Mouse (Mus musculus) midbrain, postnatal 0 days (tissue): ENCODE measurements around the gene Mageb4. TPM values are rescaled to one million over a fixed set of nuclear protein-coding genes. Genes with fewer than 3 reads are reported as not detected.
"Not testable (repeated sequence)": the region's sequence is repeated elsewhere in the genome, so short reads cannot be mapped to it uniquely, and the experiment has no call there.

Source experiments
- ATAC-seq: fragments of 200-750 bp; cut with Nextera tagmentation; 2 replicates; pipeline ENCODE4 v1.8.0; 2017; ENCODE audit warnings: moderate number of reproducible peaks, mild to moderate bottlenecking, moderate TSS enrichment, moderate library complexity; ENCODE audit not compliant: low FRiP score
- DNase-seq: peaks from one replicate; pipeline ENCODE4 v3.0.0-alpha.2; 2015; ENCODE audit warnings: low spot score
- H3K27ac ChIP-seq: fragments of 300-500 bp; sonication (generic); 2 replicates; pipeline ENCODE4 v1.5.1; 2014; ENCODE audit warnings: low read depth, mild to moderate bottlenecking, low read length, mixed read lengths
- H3K27me3 ChIP-seq: fragments of 300-500 bp; sonication (generic); 2 replicates; pipeline ENCODE4 v1.6.1; 2014; ENCODE audit warnings: low read length, control low read depth, mixed read lengths; ENCODE audit not compliant: insufficient read depth
- H3K36me3 ChIP-seq: fragments of 300-500 bp; sonication (generic); 2 replicates; pipeline ENCODE4 v1.6.1; 2014; ENCODE audit warnings: low read length, control low read depth, mixed read lengths; ENCODE audit not compliant: insufficient read depth
- H3K4me1 ChIP-seq: fragments of 300-500 bp; sonication (generic); 2 replicates; pipeline ENCODE4 v1.6.1; 2014; ENCODE audit warnings: mild to moderate bottlenecking, control low read depth, antibody characterized with exemption, low read length, mixed read lengths; ENCODE audit not compliant: insufficient read depth
- H3K4me2 ChIP-seq: fragments of 300-500 bp; sonication (generic); 2 replicates; pipeline ENCODE4 v1.6.1; 2014; ENCODE audit warnings: low read depth, mild to moderate bottlenecking, low read length, mixed read lengths; ENCODE audit not compliant: poor library complexity, severe bottlenecking
- H3K4me3 ChIP-seq: fragments of 300-500 bp; sonication (generic); 2 replicates; pipeline ENCODE4 v1.5.1; 2014; ENCODE audit warnings: low read depth, mild to moderate bottlenecking, low read length, moderate library complexity
- H3K9ac ChIP-seq: fragments of 300-500 bp; sonication (generic); replicated peaks from 2 replicates; pipeline ENCODE4 v1.6.1; 2014; ENCODE audit warnings: mild to moderate bottlenecking, low read length, moderate library complexity, mixed read lengths; ENCODE audit not compliant: poor library complexity, severe bottlenecking
- H3K9me3 ChIP-seq: fragments of 300-500 bp; sonication (generic); 2 replicates; pipeline ENCODE4 v1.6.1; 2016; ENCODE audit warnings: low read length, control low read depth
- CTCF ChIP-seq: IDR thresholded peaks from 2 replicates; pipeline ENCODE4 v1.5.1; 2016; ENCODE audit warnings: antibody characterized with exemption, mild to moderate bottlenecking
- WGBS: fragments of 180-500 bp; shearing (Covaris S2); extraction: QIAGEN DNeasy Blood & Tissue Kit; methylation state at CpG from one replicate; pipeline ENCODE4 v1.1.7; 2014; 5-methylcytosine and 5-hydroxymethylcytosine counted together
- polyA plus RNA-seq: library from polyadenylated mRNA; unstranded; fragments of >200 nt; fragmentation: Nextera tagmentation; extraction: Ambion mirVana; gene quantifications from 2 replicates; pipeline ENCODE4 v1.2.1, GENCODE M21; 2015
- total RNA-seq: library from RNA; depleted of rRNA; stranded (reverse); fragments of >200 nt; gene quantifications from 2 replicates; pipeline ENCODE4 v1.2.3, GENCODE M21; 2014; rRNA removed

Mageb4 gene
- total RNA-seq (not detected in 2 replicates), polyA plus RNA-seq (not detected in 2 replicates)

DNA sequence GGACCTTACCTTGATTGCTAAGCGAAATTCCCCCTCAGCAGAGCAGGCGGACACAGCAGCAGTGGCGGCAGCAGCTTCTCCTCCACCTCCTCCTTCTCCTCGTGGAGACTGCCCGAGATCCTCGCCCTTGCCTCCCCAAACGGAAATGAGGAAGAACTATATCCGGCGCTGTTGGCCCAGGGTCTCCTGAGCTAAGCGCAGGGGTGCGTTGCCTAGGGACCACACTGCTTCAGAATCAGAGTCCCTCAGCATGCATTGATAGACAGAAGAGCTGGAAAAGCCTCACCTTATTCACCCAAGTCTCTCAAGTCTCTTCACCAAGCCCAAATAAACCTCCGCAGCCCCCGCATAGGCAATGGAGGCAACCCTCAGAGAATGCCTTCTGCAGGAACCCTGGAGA lies at the start of gene Mageb4:
Gene Mageb4 (minus strand): TSS at position 101 of the 400 bp plus-strand sequence.
- no CpG with 5 or more reads among the region's 13 CpGs for WGBS
- not testable (repeated sequence) for H3K9ac ChIP-seq, H3K27me3 ChIP-seq, H3K4me2 ChIP-seq, H3K4me1 ChIP-seq, H3K9me3 ChIP-seq, DNase-seq, H3K4me3 ChIP-seq, H3K27ac ChIP-seq, ATAC-seq, H3K36me3 ChIP-seq

DNA sequence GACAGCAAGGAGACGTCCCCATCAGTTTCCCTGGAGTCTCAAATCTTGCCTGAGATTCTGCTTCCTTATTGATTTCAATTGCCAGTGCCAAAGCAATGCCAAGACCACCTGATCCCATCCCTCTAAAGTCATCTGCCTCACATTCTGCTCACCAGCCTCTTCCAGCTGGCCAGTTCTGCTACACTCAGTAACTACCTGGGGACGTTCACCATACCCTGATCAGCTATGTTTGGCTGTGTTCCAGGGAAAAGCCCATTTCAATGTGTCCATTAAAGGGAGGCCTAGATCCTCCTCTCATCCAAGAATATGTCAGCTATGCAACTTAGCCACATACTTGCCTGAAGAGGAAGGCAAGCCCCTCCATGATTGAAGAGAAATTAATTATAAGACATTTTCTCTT lies 20.3 kb downstream of the Mageb4 start:
- not testable (repeated sequence) for DNase-seq, H3K4me3 ChIP-seq, H3K4me1 ChIP-seq, H3K36me3 ChIP-seq, H3K4me2 ChIP-seq, H3K27me3 ChIP-seq, H3K9me3 ChIP-seq, H3K27ac ChIP-seq, H3K9ac ChIP-seq, ATAC-seq
- 38% methylated on average over 1 of the region's 2 CpGs for WGBS

DNA sequence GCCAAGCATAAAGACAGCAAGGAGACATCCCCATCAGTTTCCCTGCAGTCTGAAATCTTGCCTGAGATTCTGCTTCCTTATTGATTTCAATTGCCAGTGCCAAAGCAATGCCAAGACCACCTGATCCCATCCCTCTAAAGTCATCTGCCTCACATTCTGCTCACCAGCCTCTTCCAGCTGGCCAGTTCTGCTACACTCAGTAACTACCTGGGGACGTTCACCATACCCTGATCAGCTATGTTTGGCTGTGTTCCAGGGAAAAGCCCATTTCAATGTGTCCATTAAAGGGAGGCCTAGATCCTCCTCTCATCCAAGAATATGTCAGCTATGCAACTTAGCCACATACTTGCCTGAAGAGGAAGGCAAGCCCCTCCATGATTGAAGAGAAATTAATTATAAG lies 58.9 kb downstream of the Mageb4 start:
- not testable (repeated sequence) for DNase-seq, H3K9me3 ChIP-seq, H3K36me3 ChIP-seq, H3K4me2 ChIP-seq, H3K27ac ChIP-seq, H3K27me3 ChIP-seq, H3K4me3 ChIP-seq, ATAC-seq, H3K9ac ChIP-seq, H3K4me1 ChIP-seq
- no CpG with 5 or more reads among the region's 1 CpGs for WGBS

DNA sequence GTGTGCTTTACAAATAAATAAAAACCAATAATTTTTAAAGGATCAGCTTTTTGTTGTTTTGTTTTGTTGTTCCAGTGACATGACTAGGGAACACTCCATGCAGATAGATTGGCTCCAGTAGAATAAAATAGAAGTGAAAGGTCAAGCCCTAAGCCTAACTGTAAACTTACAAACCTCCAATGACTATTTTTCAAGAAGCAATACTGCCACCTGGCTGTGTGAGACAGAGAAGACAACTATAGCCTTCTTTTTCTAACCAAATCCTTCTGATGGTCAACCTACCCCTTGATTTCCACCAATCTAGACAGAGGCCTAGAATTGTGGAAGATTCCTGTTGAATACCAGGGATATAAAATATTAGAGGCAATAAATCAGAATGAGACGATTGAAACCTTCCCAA lies 67.6 kb downstream of the Mageb4 start:
- no peak overlapping the region for H3K27ac ChIP-seq
- no peaks in the 10 kb centered on the region for H3K4me1 ChIP-seq
- H3K9me3 ChIP-seq, result no peaks in the 10 kb centered on the region
- H3K36me3 ChIP-seq, result no peaks in the 10 kb centered on the region
- no CpG with 5 or more reads among the region's 1 CpGs for WGBS
- no peak overlapping the region for H3K4me3 ChIP-seq
- ATAC-seq, result no peak
- no peak overlapping the region for H3K9ac ChIP-seq
- no peak overlapping the region for H3K4me2 ChIP-seq
- no peaks in the 10 kb centered on the region for H3K27me3 ChIP-seq
- DNase-seq, result no peak
- no peak for TF ChIP-seq CTCF

Other genes with a start within 250 kb of the Mageb4 start
- 0.16 and 0.57 TPM in 2 replicates for gene Nr0b1, start 113.3 kb downstream of the Mageb4 start, total RNA-seq
- 0.56 and 0.74 TPM in 2 replicates for gene Nr0b1, start 113.3 kb downstream of the Mageb4 start, polyA plus RNA-seq